Mouse (Mus musculus): ENCODE data around the gene 1700022I11Rik. TPM values are rescaled to one million over a fixed set of nuclear protein-coding genes. Genes with fewer than 3 reads are reported as not detected.
"Not testable (repeated sequence)": the region's sequence is repeated elsewhere in the genome, so short reads cannot be mapped to it uniquely, and the experiment has no call there.

Gene 1700022I11Rik
- polyA plus RNA-seq, 2 experiments: 0.45 TPM; not detected in 1

DNA sequence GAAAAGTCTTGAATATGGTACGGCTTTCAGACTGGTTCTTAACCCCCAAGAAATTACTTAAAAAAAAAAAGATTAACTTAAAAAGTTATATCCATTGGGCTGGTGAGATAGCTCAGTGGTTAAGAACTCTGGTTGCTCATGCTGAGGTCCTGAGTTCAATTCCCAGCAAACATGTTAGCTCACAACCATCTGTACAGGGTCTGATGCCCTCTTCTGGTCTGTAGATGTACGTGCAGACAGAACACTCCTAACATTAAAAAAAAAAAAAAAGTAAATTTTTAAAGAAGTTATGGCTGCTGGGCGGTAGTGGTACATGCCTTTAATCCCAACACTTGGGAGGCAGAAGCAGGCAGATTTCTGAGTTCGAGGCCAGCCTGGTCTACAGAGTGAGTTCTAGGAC is 8.7 kb downstream of the 1700022I11Rik start:
- H3K36me3 ChIP-seq (ENCODE audit: control insufficient read depth, insufficient read depth, low read length): peaks cover 52% of the 10 kb centered on the region
- no peaks in the 10 kb centered on the region for H3K27me3 ChIP-seq (ENCODE audit: control insufficient read depth, insufficient read depth, low read length)
- no peak overlapping the region for H3K27ac ChIP-seq (replicated peaks; ENCODE audit: low read depth, low read length)
- ATAC-seq (ENCODE audit: low FRiP score, low read depth) (no peak), DNase-seq (ENCODE audit: low spot score) (no peak)
- no peaks in the 10 kb centered on the region for H3K9me3 ChIP-seq (ENCODE audit: control insufficient read depth, low read length)
- no peaks in the 10 kb centered on the region for H3K4me1 ChIP-seq (ENCODE audit: control insufficient read depth, insufficient read depth, low read length)
- no peak for TF ChIP-seq POLR2A (IDR thresholded peaks at IDR 0.05; ENCODE audit: borderline replicate concordance, extremely low read depth, insufficient read depth, insufficient read length)
- H3K4me2 ChIP-seq (replicated peaks; ENCODE audit: low read depth, low read length, severe bottlenecking): no peak overlapping the region
- H3K9ac ChIP-seq (ENCODE audit: low read depth, low read length, severe bottlenecking): no peak overlapping the region
- no peak overlapping the region for H3K4me3 ChIP-seq (replicated peaks; ENCODE audit: low read length)
- WGBS: 94% methylated on average over 4 of the region's 4 CpGs

DNA sequence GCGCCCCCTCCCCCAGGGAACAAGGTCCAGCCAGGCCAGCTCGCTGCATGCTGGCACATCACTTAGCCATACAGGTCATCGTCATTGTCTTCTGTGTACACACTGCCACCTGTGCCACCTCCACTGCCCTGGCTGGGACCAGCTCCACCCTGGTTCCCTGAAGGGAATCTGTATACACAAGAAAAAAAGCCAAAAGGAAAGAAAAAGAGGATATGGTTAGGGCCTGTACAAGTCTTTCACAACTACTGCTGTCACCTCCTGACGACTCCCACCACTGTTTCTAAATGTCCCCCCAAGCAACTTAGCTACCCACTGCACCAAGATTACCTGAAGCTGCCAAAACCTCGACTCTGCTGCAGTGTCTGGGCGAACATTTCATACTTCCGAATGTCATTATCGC is 11.1 kb downstream of the 1700022I11Rik start:
- H3K9me3 ChIP-seq (ENCODE audit: control insufficient read depth, low read length); ATAC-seq (ENCODE audit: low FRiP score, low read depth); H3K27me3 ChIP-seq (ENCODE audit: control insufficient read depth, insufficient read depth, low read length); H3K9ac ChIP-seq (ENCODE audit: low read depth, low read length, severe bottlenecking); H3K4me3 ChIP-seq (replicated peaks; ENCODE audit: low read length); H3K4me1 ChIP-seq (ENCODE audit: control insufficient read depth, insufficient read depth, low read length); H3K4me2 ChIP-seq (replicated peaks; ENCODE audit: low read depth, low read length, severe bottlenecking); DNase-seq (ENCODE audit: low spot score); H3K27ac ChIP-seq (replicated peaks; ENCODE audit: low read depth, low read length): not testable (repeated sequence)
- peaks cover 73% of the 10 kb centered on the region for H3K36me3 ChIP-seq (ENCODE audit: control insufficient read depth, insufficient read depth, low read length)
- 98% methylated on average over 7 of the region's 8 CpGs for WGBS

DNA sequence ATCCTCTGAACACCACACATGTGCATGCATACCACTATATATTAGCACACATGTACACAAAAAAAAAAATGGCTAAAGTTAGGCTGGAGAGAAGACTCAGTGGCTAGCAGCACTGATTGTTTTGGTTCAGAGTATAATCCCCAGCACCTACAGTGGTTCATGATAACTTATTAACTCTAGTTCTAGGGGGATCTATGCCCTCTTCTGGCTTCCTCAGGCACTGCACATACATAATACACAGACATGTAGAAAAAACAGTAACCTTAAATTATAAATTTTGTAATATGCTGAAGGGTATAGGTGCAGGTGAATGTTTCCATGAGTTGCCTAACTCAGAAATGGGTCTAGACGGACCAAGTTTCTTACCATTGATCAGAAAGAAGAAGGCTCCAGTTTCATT is 18.9 kb downstream of the 1700022I11Rik start:
- H3K9ac ChIP-seq (ENCODE audit: low read depth, low read length, severe bottlenecking): no peak overlapping the region
- no peak for ATAC-seq (ENCODE audit: low FRiP score, low read depth)
- no peak for TF ChIP-seq POLR2A (IDR thresholded peaks at IDR 0.05; ENCODE audit: borderline replicate concordance, extremely low read depth, insufficient read depth, insufficient read length)
- 86% methylated on average over 1 of the region's 1 CpGs for WGBS
- H3K4me1 ChIP-seq (ENCODE audit: control insufficient read depth, insufficient read depth, low read length): no peaks in the 10 kb centered on the region
- no peak overlapping the region for H3K27ac ChIP-seq (replicated peaks; ENCODE audit: low read depth, low read length)
- peaks cover 94% of the 10 kb centered on the region for H3K36me3 ChIP-seq (ENCODE audit: control insufficient read depth, insufficient read depth, low read length)
- no peak overlapping the region for H3K4me3 ChIP-seq (replicated peaks; ENCODE audit: low read length)
- no peaks in the 10 kb centered on the region for H3K27me3 ChIP-seq (ENCODE audit: control insufficient read depth, insufficient read depth, low read length)
- H3K4me2 ChIP-seq (replicated peaks; ENCODE audit: low read depth, low read length, severe bottlenecking): no peak overlapping the region
- DNase-seq (ENCODE audit: low spot score): no peak
- H3K9me3 ChIP-seq (ENCODE audit: control insufficient read depth, low read length): no peaks in the 10 kb centered on the region

DNA sequence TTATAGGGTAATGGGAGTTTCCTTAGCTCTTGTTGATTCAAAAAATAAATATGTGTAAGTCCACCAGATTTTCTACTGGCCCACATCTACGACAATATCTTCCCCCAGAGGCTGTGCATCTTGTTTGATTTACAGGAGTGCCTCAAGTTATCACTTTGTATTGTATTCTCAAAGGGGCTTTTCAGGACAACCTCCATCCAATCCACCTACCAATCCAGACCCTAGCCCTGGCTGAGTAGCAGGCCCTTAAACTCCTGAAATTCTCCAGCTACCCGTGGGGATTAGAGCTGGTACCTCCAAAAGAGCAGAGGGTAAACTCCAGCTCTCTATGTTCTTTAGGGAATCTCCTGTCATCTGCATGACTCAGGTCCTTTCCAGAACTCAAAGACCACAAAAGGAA is 28.6 kb downstream of the 1700022I11Rik start:
- Histone ChIP-seq H3K27me3 (ENCODE audit: control insufficient read depth, insufficient read depth, low read length) (no peaks in the 10 kb centered on the region), H3K9me3 (ENCODE audit: control insufficient read depth, low read length) (no peaks in the 10 kb centered on the region), H3K27ac (replicated peaks; ENCODE audit: low read depth, low read length) (no peak overlapping the region), H3K36me3 (ENCODE audit: control insufficient read depth, insufficient read depth, low read length) (peaks cover 33% of the 10 kb centered on the region), H3K4me2 (replicated peaks; ENCODE audit: low read depth, low read length, severe bottlenecking) (peak overlapping the region; percentile 87), H3K9ac (ENCODE audit: low read depth, low read length, severe bottlenecking) (no peak overlapping the region), H3K4me3 (replicated peaks; ENCODE audit: low read length) (peak overlapping the region; percentile 91), H3K4me1 (ENCODE audit: control insufficient read depth, insufficient read depth, low read length) (peaks cover 10% of the 10 kb centered on the region)
- DNase-seq (ENCODE audit: low spot score) (no peak), ATAC-seq (ENCODE audit: low FRiP score, low read depth) (no peak)
- TF ChIP-seq POLR2A (IDR thresholded peaks at IDR 0.05; ENCODE audit: borderline replicate concordance, extremely low read depth, insufficient read depth, insufficient read length): no peak
- WGBS: 71% methylated on average over 2 of the region's 2 CpGs

DNA sequence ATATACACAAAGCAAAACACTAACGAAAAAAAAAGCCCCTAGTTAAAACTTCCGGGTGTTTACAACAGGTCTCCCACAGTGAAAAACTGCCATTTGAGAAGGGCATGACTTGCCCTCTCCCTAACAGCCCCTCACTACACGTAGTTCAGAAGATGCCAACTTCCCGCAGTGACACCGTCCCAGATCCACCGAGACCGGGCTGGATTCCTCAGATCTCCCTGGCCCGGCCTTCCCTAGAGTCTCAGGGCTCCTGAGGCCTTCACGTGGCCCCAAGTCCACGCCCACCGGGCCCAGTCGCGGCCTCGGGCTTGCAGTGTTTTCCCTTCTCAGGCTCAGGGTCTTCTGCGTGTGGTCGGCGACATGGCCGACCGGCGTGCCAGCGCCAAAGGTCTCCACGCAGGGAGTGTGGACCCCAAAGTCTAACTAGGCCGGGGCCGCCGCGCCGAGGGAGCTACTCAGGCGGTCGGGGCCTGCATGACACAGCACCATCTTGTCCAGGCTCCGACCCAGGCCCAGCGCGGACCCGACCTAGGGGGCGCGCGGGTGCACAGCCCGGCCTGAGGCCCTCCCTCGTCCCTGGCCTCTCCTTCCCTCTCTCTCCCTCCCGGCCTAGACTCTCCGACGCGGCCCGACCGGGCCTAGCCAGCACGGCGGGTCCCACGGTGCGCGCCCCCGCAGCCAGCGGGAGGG is 30.2 kb downstream of the 1700022I11Rik start:
- peak overlapping the region; percentile 99 for H3K27ac ChIP-seq (replicated peaks; ENCODE audit: low read depth, low read length)
- no peaks in the 10 kb centered on the region for H3K9me3 ChIP-seq (ENCODE audit: control insufficient read depth, low read length)
- DNase-seq (ENCODE audit: low spot score): peak; percentile 69
- peak overlapping the region; percentile 91 for H3K4me3 ChIP-seq (replicated peaks; ENCODE audit: low read length)
- peak overlapping the region; percentile 96 for H3K9ac ChIP-seq (ENCODE audit: low read depth, low read length, severe bottlenecking)
- peaks cover 10% of the 10 kb centered on the region for H3K4me1 ChIP-seq (ENCODE audit: control insufficient read depth, insufficient read depth, low read length)
- peak overlapping the region; percentile 87 for H3K4me2 ChIP-seq (replicated peaks; ENCODE audit: low read depth, low read length, severe bottlenecking)
- peaks cover 21% of the 10 kb centered on the region for H3K36me3 ChIP-seq (ENCODE audit: control insufficient read depth, insufficient read depth, low read length)
- TF ChIP-seq POLR2A (IDR thresholded peaks at IDR 0.05; ENCODE audit: borderline replicate concordance, extremely low read depth, insufficient read depth, insufficient read length): no peak
- WGBS: 0% methylated on average over 33 of the region's 51 CpGs
- peak; percentile 66 for ATAC-seq (ENCODE audit: low FRiP score, low read depth)
- no peaks in the 10 kb centered on the region for H3K27me3 ChIP-seq (ENCODE audit: control insufficient read depth, insufficient read depth, low read length)

DNA sequence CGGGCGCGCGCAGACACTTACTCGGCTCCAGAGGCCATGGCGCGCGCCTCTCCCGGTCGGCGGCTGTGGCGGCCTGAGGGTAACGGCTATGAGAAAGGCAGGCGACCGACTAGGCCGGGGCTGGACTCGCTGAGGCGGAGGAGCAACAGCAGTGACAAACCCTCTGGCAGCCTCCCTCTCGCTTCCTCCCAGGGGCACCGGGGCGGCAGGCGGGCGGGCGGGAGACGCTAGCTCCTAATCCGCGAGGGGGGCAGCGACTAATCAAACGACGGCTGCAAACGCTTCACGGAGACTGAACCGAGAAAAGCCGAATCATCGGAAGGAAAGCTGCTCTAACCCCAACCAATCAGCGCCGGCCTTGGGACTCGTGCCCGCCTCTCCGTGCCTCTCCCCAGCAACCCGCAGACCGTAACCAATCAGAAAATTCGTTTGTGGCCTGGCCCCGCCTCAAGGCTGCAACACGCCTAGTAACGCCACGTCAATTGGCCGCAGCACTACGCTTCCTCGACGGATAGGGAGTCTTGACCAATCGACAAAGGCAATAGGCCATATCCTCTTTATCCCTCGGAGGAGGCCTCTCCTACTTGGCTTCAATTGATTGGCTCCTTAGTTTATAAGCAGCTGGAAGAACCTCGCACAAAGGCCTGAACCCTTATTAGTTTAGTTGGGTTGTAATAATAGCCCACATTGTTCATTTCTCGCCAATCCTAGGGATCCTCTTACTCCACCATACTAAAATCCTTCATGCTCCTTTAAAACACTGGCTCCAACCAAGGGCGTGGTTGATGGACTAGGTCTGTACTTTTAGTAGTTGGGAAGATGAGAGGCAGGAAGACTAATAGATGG is 31.0 kb downstream of the 1700022I11Rik start, which contains the start of gene Vcp:
Vcp (minus strand) TSS at position 367 of the 846 bp plus-strand sequence.
- H3K9me3 ChIP-seq (ENCODE audit: control insufficient read depth, low read length); H3K27me3 ChIP-seq (ENCODE audit: control insufficient read depth, insufficient read depth, low read length): not testable (repeated sequence)
- peak within 1 kb of the TSS; percentile 96 for H3K9ac ChIP-seq (ENCODE audit: low read depth, low read length, severe bottlenecking)
- WGBS: under 1% methylated on average over 41 of the region's 56 CpGs
- H3K27ac ChIP-seq (replicated peaks; ENCODE audit: low read depth, low read length): peak within 1 kb of the TSS; percentile 99
- ATAC-seq (ENCODE audit: low FRiP score, low read depth) (peak; percentile 99), DNase-seq (ENCODE audit: low spot score) (peak; percentile 99)
- H3K36me3 ChIP-seq (ENCODE audit: control insufficient read depth, insufficient read depth, low read length): peaks cover 19% of the 10 kb centered on the region
- peak within 1 kb of the TSS; percentile 87 for H3K4me2 ChIP-seq (replicated peaks; ENCODE audit: low read depth, low read length, severe bottlenecking)
- peak within 1 kb of the TSS; percentile 91 for H3K4me3 ChIP-seq (replicated peaks; ENCODE audit: low read length)
- peaks cover 10% of the 10 kb centered on the region for H3K4me1 ChIP-seq (ENCODE audit: control insufficient read depth, insufficient read depth, low read length)

Data from limb, embryonic 14.5 days (tissue).